Mouse (Mus musculus) liver, adult 2 months (tissue): ENCODE measurements at regions not wholly inside any gene's neighbourhood (a gene's known extent, or its start where the extent isn't known, plus 50 kb on each side); places are given as distances from the start of the nearest gene placed in this dataset.

Source experiments
- CTCF ChIP-seq: fragments of 200-500 bp; IDR thresholded peaks from 2 replicates; pipeline ENCODE4 v1.5.1; 2011; ENCODE audit warnings: low read depth, low read length, control low read depth
- POLR2A ChIP-seq: fragments of 200-500 bp; IDR thresholded peaks from 2 replicates; pipeline ENCODE4 v1.6.1; 2011; ENCODE audit warnings: low read length, control low read depth; ENCODE audit not compliant: insufficient read depth; ENCODE audit errors: extremely low read depth

- no peak for TF ChIP-seq POLR2A
- TF ChIP-seq CTCF = no peak
Measured at GRCm38 (mm10) chr6:31745589-31745988, 181.8 kb upstream of the Podxl start.
